Mouse (Mus musculus) intestine, postnatal 0 days (tissue): ENCODE measurements around the gene Arhgap32. TPM values are rescaled to one million over a fixed set of nuclear protein-coding genes. Genes with fewer than 3 reads are reported as not detected.
"Not testable (repeated sequence)": the region's sequence is repeated elsewhere in the genome, so short reads cannot be mapped to it uniquely, and the experiment has no call there.

ENCODE experiments used
- ATAC-seq: fragments of 200-750 bp; cut with Nextera tagmentation; 2 replicates; pipeline ENCODE4 v1.8.0; 2017; ENCODE audit warnings: mild to moderate bottlenecking, moderate TSS enrichment, moderate library complexity
- H3K27ac ChIP-seq: fragments of 300-500 bp; sonication (generic); 2 replicates; pipeline ENCODE4 v1.5.1; 2014; ENCODE audit warnings: mild to moderate bottlenecking, low read depth, low read length, moderate library complexity
- H3K27me3 ChIP-seq: fragments of 300-500 bp; sonication (generic); replicated peaks from 2 replicates; pipeline ENCODE4 v1.6.1; 2014; ENCODE audit warnings: low read length, mixed read lengths; ENCODE audit not compliant: control insufficient read depth, insufficient read depth
- H3K36me3 ChIP-seq: fragments of 300-500 bp; sonication (generic); 2 replicates; pipeline ENCODE4 v1.6.1; 2014; ENCODE audit warnings: mild to moderate bottlenecking, moderate library complexity; ENCODE audit not compliant: control insufficient read depth, insufficient read depth
- H3K4me1 ChIP-seq: fragments of 300-500 bp; sonication (generic); replicated peaks from 2 replicates; pipeline ENCODE4 v1.6.1; 2014; ENCODE audit warnings: antibody characterized with exemption, low read length, mixed read lengths; ENCODE audit not compliant: control insufficient read depth, insufficient read depth
- H3K4me2 ChIP-seq: fragments of 300-500 bp; sonication (generic); replicated peaks from 2 replicates; pipeline ENCODE4 v1.6.1; 2014; ENCODE audit warnings: low read depth, mild to moderate bottlenecking, moderate library complexity
- H3K4me3 ChIP-seq: fragments of 300-500 bp; sonication (generic); 2 replicates; pipeline ENCODE4 v1.5.1; 2014; ENCODE audit warnings: low read depth, low read length
- H3K9ac ChIP-seq: fragments of 300-500 bp; sonication (generic); 2 replicates; pipeline ENCODE4 v1.6.1; 2014; ENCODE audit warnings: mild to moderate bottlenecking, low read depth, low read length
- H3K9me3 ChIP-seq: fragments of 300-500 bp; sonication (generic); 2 replicates; pipeline ENCODE4 v1.6.1; 2016; ENCODE audit warnings: mixed run types; ENCODE audit not compliant: control insufficient read depth
- CTCF ChIP-seq: sonication (generic); IDR thresholded peaks from 2 replicates; pipeline ENCODE4 v1.5.1; 2016; ENCODE audit warnings: low read depth, mild to moderate bottlenecking, control low read depth, antibody characterized with exemption, moderate library complexity
- WGBS: fragments of 180-500 bp; shearing (Covaris S2); extraction: QIAGEN DNeasy Blood & Tissue Kit; methylation state at CpG from one replicate; pipeline ENCODE4 v1.1.7; 2014; 5-methylcytosine and 5-hydroxymethylcytosine counted together
- polyA plus RNA-seq: library from polyadenylated mRNA; unstranded; fragments of >200 nt; fragmentation: Nextera tagmentation; extraction: Ambion mirVana; gene quantifications from 2 replicates; pipeline ENCODE4 v1.2.1, GENCODE M21; 2015

The Arhgap32 gene
- polyA plus RNA-seq, 1 experiment from 2014 or later = 18.1 TPM

DNA sequence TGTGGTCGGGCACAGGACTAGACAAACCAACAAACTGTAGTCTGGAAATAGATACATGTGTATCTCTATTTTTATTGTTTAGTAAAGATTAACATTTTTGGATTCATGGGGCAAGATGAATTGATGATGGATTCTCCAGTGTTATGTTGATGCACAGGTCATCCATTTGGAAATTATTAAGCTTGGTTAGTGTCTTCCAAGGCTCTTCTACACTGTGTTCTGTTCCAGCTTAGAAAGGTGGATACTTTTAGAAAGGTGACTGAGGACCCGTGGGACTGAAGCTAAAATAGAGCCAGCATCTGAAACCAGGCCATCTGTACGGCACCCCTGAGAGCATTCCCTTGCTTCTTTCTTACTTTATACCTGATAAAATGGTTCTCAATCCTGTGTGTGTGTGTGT, 41.3 kb downstream of the Arhgap32 start:
- H3K9ac ChIP-seq = no peak overlapping the region
- no peak overlapping the region for H3K27ac ChIP-seq
- H3K27me3 ChIP-seq = no peaks in the 10 kb centered on the region
- H3K4me2 ChIP-seq = no peak overlapping the region
- ATAC-seq = no peak
- WGBS = 72% methylated on average over 3 of the region's 3 CpGs
- no peaks in the 10 kb centered on the region for H3K9me3 ChIP-seq
- H3K36me3 ChIP-seq = no peaks in the 10 kb centered on the region; the same call in 1 of the 2 replicates
- H3K4me1 ChIP-seq = no peaks in the 10 kb centered on the region
- H3K4me3 ChIP-seq = no peak overlapping the region
- TF ChIP-seq CTCF = no peak

DNA sequence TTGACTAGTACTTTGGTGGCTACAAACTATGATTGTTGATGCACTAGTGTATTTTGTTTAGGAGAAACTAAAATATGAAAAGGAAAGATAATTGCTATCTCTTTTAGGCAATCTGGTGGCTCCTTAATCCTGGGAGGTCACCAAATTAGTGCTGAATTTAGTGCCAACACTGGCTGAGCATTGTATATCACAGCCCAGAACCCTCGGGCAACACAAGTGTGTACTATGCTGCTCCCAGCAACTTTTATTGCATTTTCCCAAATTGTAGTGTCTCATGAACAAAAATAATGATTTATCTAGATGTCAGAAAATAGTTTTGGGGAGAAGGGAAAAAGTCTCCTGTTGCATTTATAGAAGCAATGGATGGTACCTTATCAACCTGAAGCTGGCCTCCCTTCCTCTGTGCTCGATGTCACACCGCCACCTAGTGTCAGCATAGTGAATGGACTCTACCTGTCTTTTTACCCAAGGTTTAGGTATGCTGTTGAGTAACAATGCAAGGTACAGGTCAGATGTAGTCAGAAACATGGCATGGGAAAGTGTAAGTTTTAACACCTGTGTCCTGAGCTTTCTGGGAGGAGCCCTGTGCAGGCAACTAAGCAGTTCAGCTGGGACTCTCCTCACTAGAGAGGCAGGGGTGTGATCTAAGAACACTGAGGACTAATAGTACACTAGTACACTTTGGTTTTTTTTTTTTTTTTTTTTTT, 43.1 kb downstream of the Arhgap32 start:
- no peaks in the 10 kb centered on the region for H3K36me3 ChIP-seq
- H3K27ac ChIP-seq = no peak overlapping the region
- H3K9ac ChIP-seq = no peak overlapping the region
- no peaks in the 10 kb centered on the region for H3K9me3 ChIP-seq
- peak; percentile 99 for TF ChIP-seq CTCF
- no peak overlapping the region for H3K4me3 ChIP-seq
- no peaks in the 10 kb centered on the region for H3K27me3 ChIP-seq
- ATAC-seq = peak; percentile 33; the same call in 1 of the 2 replicates
- no peaks in the 10 kb centered on the region for H3K4me1 ChIP-seq
- WGBS = 27% methylated on average over 3 of the region's 3 CpGs
- H3K4me2 ChIP-seq = no peak overlapping the region

DNA sequence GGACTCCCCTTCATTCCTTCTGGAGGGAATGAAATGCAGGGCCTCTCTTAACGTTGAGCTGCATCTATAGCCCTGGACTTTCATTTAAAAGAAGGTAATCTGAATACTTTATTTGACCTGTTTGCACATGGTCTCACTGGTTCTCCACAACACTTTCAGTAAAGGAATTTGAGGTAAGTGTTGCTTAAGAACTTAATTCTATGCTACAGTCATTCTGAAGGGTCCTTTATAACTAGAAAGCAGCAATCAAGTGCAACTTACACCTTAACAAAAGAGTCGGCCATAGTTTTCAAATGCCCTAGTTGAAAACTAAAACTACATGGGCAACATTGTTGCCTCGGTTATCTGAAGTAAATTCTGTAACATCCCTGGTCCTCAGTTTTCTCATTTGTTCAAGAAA, 43.8 kb downstream of the Arhgap32 start:
- H3K4me3 ChIP-seq = no peak overlapping the region
- TF ChIP-seq CTCF = no peak
- WGBS = 80% methylated on average over 3 of the region's 3 CpGs
- H3K9ac ChIP-seq = no peak overlapping the region
- H3K4me1 ChIP-seq = no peaks in the 10 kb centered on the region
- H3K27me3 ChIP-seq = no peaks in the 10 kb centered on the region
- ATAC-seq = no peak
- no peak overlapping the region for H3K27ac ChIP-seq
- no peaks in the 10 kb centered on the region for H3K36me3 ChIP-seq
- no peak overlapping the region for H3K4me2 ChIP-seq
- H3K9me3 ChIP-seq = no peaks in the 10 kb centered on the region

DNA sequence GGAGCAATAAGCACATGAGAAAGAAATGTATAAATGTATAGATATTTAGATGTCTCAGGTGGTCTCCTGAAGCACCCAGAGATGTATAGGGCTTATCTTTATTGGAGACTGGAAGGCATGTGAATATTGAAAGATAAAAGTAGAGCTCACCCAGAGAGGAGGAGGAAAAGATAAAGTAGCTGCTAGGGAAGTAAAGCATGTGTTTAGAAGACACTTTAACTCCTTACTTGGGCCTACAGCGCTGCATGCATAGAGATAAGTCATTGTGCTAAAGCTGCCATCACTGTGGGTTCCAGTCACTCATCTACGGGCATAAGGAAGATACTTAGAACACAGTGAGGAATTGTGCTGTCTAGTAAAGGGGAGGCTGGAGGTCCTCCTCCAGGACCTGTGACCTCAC, 46.9 kb downstream of the Arhgap32 start:
- Histone ChIP-seq H3K36me3 (no peaks in the 10 kb centered on the region), H3K27ac (no peak overlapping the region), H3K4me2 (no peak overlapping the region), H3K27me3 (no peaks in the 10 kb centered on the region), H3K9me3 (no peaks in the 10 kb centered on the region), H3K9ac (no peak overlapping the region), H3K4me3 (no peak overlapping the region), H3K4me1 (no peaks in the 10 kb centered on the region)
- 86% methylated on average over 2 of the region's 2 CpGs for WGBS
- no peak for TF ChIP-seq CTCF
- no peak for ATAC-seq

DNA sequence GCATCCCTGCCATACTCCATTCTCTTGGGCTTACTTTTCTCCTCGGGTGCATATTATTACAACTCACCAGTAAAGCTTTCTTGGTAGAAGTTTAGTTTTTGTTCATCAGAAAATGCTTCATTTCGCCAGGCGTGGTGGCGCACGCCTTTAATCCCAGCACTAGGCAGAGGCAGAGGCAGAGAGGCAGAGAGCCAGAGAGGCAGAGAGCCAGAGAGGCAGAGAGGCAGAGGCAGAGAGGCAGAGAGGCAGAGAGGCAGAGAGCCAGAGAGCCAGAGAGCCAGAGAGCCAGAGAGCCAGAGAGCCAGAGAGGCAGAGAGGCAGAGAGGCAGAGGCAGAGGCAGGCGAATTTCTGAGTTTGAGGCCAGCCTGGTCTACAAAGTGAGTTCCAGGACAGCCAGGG, 47.9 kb downstream of the Arhgap32 start:
- ATAC-seq, H3K36me3 ChIP-seq, H3K4me2 ChIP-seq, H3K9ac ChIP-seq, H3K4me3 ChIP-seq, H3K9me3 ChIP-seq, H3K4me1 ChIP-seq, H3K27me3 ChIP-seq, H3K27ac ChIP-seq: not testable (repeated sequence)
- 83% methylated on average over 6 of the region's 6 CpGs for WGBS

DNA sequence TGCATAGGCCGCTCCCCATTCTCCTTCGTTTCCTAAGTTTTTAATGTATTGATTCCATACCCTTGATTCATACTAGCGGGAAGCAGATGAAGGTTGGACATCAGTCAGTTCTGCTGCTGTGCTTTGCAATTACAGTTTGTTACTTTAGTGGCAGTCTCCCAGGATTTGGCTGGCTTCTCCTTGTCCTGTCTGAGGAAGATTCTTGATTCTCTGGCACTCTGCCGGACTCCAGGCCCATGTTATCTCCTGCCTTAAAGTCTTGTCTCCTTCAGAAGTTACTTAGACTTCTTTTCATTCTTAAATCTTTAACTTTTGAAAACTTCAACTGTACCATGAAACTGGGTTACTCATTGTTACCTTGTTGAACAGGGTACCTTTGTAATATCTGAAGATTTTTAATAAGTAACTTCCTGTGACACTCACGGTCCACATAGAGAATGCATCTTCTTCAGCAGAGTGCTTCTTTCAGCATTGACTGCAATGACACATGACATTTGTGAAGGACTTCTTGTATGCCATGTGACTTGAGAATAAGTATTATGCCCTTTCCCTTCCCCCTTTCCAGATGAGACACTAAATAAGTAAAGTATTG, 52.7 kb downstream of the Arhgap32 start:
- no peak overlapping the region for H3K27ac ChIP-seq
- H3K4me2 ChIP-seq = no peak overlapping the region
- no peaks in the 10 kb centered on the region for H3K4me1 ChIP-seq
- H3K4me3 ChIP-seq = no peak overlapping the region
- TF ChIP-seq CTCF = no peak
- 91% methylated on average over 5 of the region's 5 CpGs for WGBS
- H3K36me3 ChIP-seq = no peaks in the 10 kb centered on the region
- H3K27me3 ChIP-seq = no peaks in the 10 kb centered on the region
- no peaks in the 10 kb centered on the region for H3K9me3 ChIP-seq
- no peak overlapping the region for H3K9ac ChIP-seq
- no peak for ATAC-seq
